Mouse (Mus musculus) adrenal gland, postnatal 0 days (tissue): ENCODE measurements around the gene Dgcr6. TPM values are rescaled to one million over a fixed set of nuclear protein-coding genes. Genes with fewer than 3 reads are reported as not detected.

ENCODE experiments used
- polyA plus RNA-seq: library from polyadenylated mRNA; unstranded; fragments of >200 nt; fragmentation: Nextera tagmentation; extraction: Ambion mirVana; gene quantifications from 2 replicates; pipeline ENCODE4 v1.2.1, GENCODE M21; 2015

Gene Dgcr6
- 105 and 116 TPM in 2 replicates for polyA plus RNA-seq

DNA sequence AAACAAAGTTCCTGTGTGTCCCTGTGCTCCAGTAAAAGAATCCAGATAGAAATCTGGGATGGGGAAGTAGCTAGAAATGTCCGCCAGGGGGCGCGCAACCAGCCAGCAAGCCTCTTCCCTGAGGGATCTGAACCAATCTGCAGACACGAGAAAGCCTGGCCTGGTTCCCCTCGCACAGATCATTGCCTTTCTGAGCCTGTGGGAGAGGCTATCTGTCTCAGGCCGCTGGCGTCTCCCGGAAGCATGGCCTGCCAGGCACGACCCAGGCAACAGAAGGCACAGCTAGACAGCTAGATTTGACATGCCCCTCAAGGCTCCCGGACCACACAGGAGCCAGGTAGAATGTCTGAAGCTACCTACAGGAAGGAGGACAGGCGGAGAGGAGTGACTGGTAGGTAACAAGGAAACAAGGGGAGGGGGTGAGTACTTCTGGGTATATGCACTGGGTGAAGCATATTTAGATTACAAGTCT lies at the start of gene Dgcr6:
Dgcr6 (plus strand) TSS at position 130 of the 472 bp plus-strand sequence.

Other genes with a start within 250 kb of the Dgcr6 start
- not detected in 2 replicates for gene B830017H08Rik, start 219.7 kb upstream of the Dgcr6 start, polyA plus RNA-seq
- gene Car15, start 214.5 kb upstream of the Dgcr6 start, polyA plus RNA-seq, result 0.68 and 1.5 TPM in 2 replicates
- not detected in 2 replicates for gene Gm20518, start 161.2 kb upstream of the Dgcr6 start, polyA plus RNA-seq
- gene Tssk1, start 158.6 kb upstream of the Dgcr6 start, polyA plus RNA-seq, result 0.04 TPM in 1 of 2 replicates, not detected in the other
- 34.3 and 42.9 TPM in 2 replicates for gene Dgcr2, start 154.3 kb upstream of the Dgcr6 start, polyA plus RNA-seq
- not detected in 2 replicates for gene Tssk2, start 154.2 kb upstream of the Dgcr6 start, polyA plus RNA-seq
- gene Ess2, start 141.5 kb upstream of the Dgcr6 start, polyA plus RNA-seq, result 18.2 and 22.6 TPM in 2 replicates
- gene Gsc2, start 137.8 kb upstream of the Dgcr6 start, polyA plus RNA-seq, result not detected in 2 replicates
- 107 and 132 TPM in 2 replicates for gene Slc25a1, start 124.6 kb upstream of the Dgcr6 start, polyA plus RNA-seq
- 0.29 TPM in 1 of 2 replicates, not detected in the other for gene Vpreb2, start 72.4 kb upstream of the Dgcr6 start, polyA plus RNA-seq
- 5.9 and 8.0 TPM in 2 replicates for gene Prodh, start 37.3 kb downstream of the Dgcr6 start, polyA plus RNA-seq
- gene Rtn4r, start 74.8 kb downstream of the Dgcr6 start, polyA plus RNA-seq, result 1.0 and 1.9 TPM in 2 replicates
- gene Ccdc188, start 165.0 kb downstream of the Dgcr6 start, polyA plus RNA-seq, result 0.09 TPM in 1 of 2 replicates, not detected in the other
- gene Zdhhc8, start 182.3 kb downstream of the Dgcr6 start, polyA plus RNA-seq, result 10.3 and 14.5 TPM in 2 replicates
- 45.5 and 59.5 TPM in 2 replicates for gene Trmt2a, start 195.8 kb downstream of the Dgcr6 start, polyA plus RNA-seq
- gene Ranbp1, start 195.9 kb downstream of the Dgcr6 start, polyA plus RNA-seq, result 348 and 379 TPM in 2 replicates
- 0.58 and 2.1 TPM in 2 replicates for gene Gm49776, start 205.5 kb downstream of the Dgcr6 start, polyA plus RNA-seq
- 10.4 and 10.8 TPM in 2 replicates for gene Dgcr8, start 236.4 kb downstream of the Dgcr6 start, polyA plus RNA-seq